Mouse (Mus musculus) bone marrow macrophage, adult 2 months (primary cell): ENCODE results near the gene Pikfyve.

ENCODE experiments used
- CTCF ChIP-seq: IDR thresholded peaks from 2 replicates; pipeline ENCODE4 v1.5.1; 2012; ENCODE audit warnings: low read depth, mild to moderate bottlenecking, low read length, moderate library complexity
- POLR2A ChIP-seq: IDR thresholded peaks from 2 replicates; pipeline ENCODE4 v1.6.1; 2012; ENCODE audit warnings: mild to moderate bottlenecking, low read depth, low read length, borderline replicate concordance

DNA sequence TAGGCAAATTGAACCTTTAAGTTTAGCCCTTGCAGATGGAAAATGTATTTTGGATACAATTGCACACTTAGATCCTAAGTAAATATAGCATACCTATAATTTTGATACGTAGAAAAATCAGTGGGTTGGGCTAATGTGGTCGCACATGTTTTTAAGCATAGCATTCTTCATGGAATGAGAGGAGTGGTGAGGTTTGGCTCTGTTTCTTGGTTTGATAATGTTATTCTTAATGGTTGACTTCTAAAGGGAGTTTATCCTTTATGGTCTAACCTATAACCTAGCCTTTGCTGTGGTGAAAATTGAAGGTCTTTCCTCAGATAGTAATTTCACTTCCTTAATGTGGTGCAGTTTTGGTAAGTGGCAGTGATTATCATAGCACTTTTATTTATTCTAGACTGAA, 12.4 kb downstream of the Pikfyve start:
- TF ChIP-seq POLR2A (no peak), CTCF (no peak)
